Mouse (Mus musculus) bone marrow macrophage, adult 2 months (primary cell): ENCODE results near the gene Gja8.

ENCODE experiments used
- CTCF ChIP-seq: IDR thresholded peaks from 2 replicates; pipeline ENCODE4 v1.5.1; 2012; ENCODE audit warnings: low read depth, mild to moderate bottlenecking, low read length, moderate library complexity
- POLR2A ChIP-seq: IDR thresholded peaks from 2 replicates; pipeline ENCODE4 v1.6.1; 2012; ENCODE audit warnings: mild to moderate bottlenecking, low read depth, low read length, borderline replicate concordance

DNA sequence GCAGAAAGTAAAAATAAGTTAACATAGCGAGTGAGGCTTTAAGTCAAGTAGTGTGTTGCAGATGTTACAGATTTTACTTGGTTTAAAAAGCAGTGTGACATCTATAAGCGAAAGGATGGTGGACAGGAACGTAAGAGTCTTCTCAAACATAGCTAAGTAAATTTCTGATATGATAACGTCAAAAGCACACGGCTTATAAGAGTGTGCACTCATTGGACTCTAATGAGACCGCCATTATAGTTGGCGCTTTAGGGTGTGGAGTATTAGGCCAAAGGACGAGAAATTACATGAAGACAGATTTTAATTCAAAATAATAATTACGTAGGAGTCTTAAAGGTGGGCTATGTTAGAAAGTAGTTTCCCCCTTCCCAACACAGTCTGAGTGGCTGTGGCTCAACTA is 20.2 kb downstream of the Gja8 start:
- TF ChIP-seq CTCF (no peak), POLR2A (no peak)
